Mouse (Mus musculus) cerebellum, adult 8-10 months (tissue): Measurements from ENCODE around the gene Defa20.
"Not testable (repeated sequence)": the region's sequence is repeated elsewhere in the genome, so short reads cannot be mapped to it uniquely, and the experiment has no call there.

Experiments
- DNase-seq: peaks from one replicate; pipeline ENCODE4 v3.0.0; 2022

Defa20 gene

DNA sequence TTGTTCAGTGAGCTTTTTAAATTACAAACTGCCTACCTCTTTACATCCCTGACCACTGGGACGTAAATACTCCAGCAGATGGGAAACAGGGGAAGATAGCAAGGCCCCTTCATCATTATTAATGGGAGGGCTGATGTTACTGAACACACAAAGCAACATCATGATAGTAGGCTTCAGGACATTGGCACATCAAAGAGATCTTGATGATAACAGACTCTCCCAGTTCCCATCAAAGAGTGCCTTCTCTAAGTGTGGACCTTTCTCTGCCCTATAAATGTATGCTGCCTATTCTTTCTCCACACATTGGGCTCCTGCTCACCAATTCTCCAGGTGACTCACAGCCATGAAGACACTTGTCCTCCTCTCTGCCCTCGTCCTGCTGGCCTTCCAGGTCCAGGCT is at the start of gene Defa20:
Defa20 (plus strand) TSS at position 301 of the 400 bp plus-strand sequence.
- DNase-seq: not testable (repeated sequence)

DNA sequence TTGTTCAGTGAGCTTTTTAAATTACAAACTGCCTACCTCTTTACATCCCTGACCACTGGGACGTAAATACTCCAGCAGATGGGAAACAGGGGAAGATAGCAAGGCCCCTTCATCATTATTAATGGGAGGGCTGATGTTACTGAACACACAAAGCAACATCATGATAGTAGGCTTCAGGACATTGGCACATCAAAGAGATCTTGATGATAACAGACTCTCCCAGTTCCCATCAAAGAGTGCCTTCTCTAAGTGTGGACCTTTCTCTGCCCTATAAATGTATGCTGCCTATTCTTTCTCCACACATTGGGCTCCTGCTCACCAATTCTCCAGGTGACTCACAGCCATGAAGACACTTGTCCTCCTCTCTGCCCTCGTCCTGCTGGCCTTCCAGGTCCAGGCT is 19.7 kb downstream of the Defa20 start, which contains the start of gene Defa32:
Defa32 (plus strand) TSS at position 301 of the 400 bp plus-strand sequence.
- not testable (repeated sequence) for DNase-seq
